Mouse (Mus musculus): Measurements from ENCODE around the gene Pknox1. TPM values are rescaled to one million over a fixed set of nuclear protein-coding genes. Genes with fewer than 3 reads are reported as not detected.
"Not testable (repeated sequence)": the region's sequence is repeated elsewhere in the genome, so short reads cannot be mapped to it uniquely, and the experiment has no call there.

The Pknox1 gene
- polyA plus RNA-seq, 1 experiment, result 27.2 TPM

- no peak for DNase-seq (ENCODE audit: extremely low spot score in 1 of 2, low spot score in 1 of 2)
Measured at GRCm38 (mm10) chr17:31590846-31591245, 26.3 kb downstream of the Pknox1 start.

GRCm38 (mm10) chr17:31594590-31594989 lies 30.1 kb downstream of the Pknox1 start:
- DNase-seq (ENCODE audit: extremely low spot score in 1 of 2, low spot score in 1 of 2), result peak in 1 of 2 experiments; percentile 18

- DNase-seq (ENCODE audit: extremely low spot score in 1 of 2, low spot score in 1 of 2), result peak in 1 of 2 experiments; percentile 51
Measured at GRCm38 (mm10) chr17:31595077-31595476, 30.5 kb downstream of the Pknox1 start.

GRCm38 (mm10) chr17:31597957-31598356 lies 33.4 kb downstream of the Pknox1 start:
- no peak for DNase-seq (ENCODE audit: extremely low spot score in 1 of 2, low spot score in 1 of 2)

DNA sequence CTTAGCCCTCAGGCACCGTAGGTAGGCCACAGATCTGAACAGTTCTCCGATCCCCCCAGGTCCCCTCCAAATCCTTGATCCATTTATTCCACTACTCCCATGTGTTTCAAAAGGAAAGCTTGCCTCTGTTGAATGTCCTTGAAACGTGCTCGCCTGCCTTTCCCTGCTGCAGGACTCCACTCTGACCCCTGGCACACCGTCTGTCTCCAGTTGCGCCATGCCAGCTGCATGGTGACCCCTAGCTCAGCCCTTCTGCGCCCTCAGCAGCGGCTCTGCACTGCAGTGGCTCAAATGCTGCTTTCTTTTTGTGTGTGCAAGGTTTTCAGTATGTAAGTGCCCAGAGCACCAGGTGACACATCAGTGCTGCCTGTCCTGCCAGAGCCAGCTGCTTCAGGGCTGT lies 34.1 kb downstream of the Pknox1 start:
- DNase-seq (ENCODE audit: extremely low spot score in 1 of 2, low spot score in 1 of 2), result no peak

- DNase-seq (ENCODE audit: extremely low spot score in 1 of 2, low spot score in 1 of 2), result no peak
Measured at GRCm38 (mm10) chr17:31606424-31606823, 41.9 kb downstream of the Pknox1 start.

GRCm38 (mm10) chr17:31607256-31607951 lies 42.9 kb downstream of the Pknox1 start:
- no peak for DNase-seq (ENCODE audit: extremely low spot score in 1 of 2, low spot score in 1 of 2)

- not testable (repeated sequence) for DNase-seq (ENCODE audit: extremely low spot score in 1 of 2, low spot score in 1 of 2)
Measured at GRCm38 (mm10) chr17:31609173-31609572, 44.6 kb downstream of the Pknox1 start.

GRCm38 (mm10) chr17:31609895-31610294 lies 45.4 kb downstream of the Pknox1 start:
- DNase-seq (ENCODE audit: extremely low spot score in 1 of 2, low spot score in 1 of 2), result no peak

- DNase-seq (ENCODE audit: extremely low spot score in 1 of 2, low spot score in 1 of 2), result no peak
Measured at GRCm38 (mm10) chr17:31613086-31613755, 48.7 kb downstream of the Pknox1 start.

DNA sequence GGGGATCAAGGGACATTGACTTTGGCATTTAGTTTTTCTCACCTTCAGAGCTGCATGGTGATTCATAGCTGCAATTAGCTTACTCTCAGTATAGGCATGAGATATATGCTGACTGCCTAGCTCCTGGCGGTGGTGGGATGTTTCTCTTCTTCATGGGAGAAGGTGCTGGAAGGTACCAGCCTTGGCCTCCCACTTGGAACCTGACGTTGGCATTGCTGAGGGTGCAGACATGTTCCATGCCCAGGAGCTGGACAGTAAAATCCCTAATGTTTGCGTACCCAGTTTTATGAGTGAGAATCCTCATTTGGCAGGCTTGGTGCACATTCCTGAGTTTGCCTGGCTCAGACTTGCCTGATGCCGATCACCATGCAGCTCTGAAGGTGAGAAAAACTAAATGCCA lies 58.6 kb downstream of the Pknox1 start:
- no peak for DNase-seq (ENCODE audit: extremely low spot score in 1 of 2, low spot score in 1 of 2)

DNA sequence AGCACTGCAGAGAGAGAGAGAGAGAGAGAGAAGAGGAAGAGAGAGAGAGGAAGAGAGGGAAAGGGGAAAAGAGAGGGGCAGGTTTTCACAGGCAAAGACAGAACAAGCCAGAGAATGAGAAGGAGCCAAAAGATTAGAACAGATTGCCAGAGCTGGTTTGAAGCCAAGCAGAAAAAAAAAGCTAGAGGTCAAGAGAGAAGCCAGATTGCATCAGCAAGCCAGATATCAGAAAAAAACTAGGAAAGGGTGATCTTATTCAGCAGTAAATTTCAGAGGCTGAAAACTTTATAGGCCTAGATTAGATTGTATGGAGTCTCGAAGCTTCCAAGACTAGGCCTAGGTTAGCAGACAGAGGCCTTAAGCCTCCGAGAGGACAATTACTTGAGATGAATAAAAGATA lies 63.4 kb downstream of the Pknox1 start:
- DNase-seq (ENCODE audit: extremely low spot score in 1 of 2, low spot score in 1 of 2), result no peak

- no peak for DNase-seq (ENCODE audit: extremely low spot score in 1 of 2, low spot score in 1 of 2)
Measured at GRCm38 (mm10) chr17:31631081-31631800, 66.7 kb downstream of the Pknox1 start.

DNA sequence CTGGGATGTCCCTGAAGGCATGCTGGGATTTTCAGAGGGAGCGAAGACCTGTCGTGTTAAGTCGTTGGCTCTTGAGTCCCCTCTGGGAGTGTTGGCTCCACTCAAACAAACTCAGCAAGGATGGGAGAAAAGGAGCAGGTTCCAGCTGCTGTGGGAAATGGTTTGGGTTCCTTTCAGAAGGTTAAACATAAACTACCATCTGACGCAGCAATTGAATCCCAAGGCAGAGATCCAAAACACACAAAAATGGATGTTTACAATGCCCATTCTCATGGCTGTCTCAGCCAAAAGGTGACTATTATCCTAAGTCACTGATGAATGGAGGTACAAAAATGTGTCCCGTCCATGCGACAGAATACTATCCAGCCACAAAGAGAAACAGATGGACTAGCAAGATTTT lies 68.5 kb downstream of the Pknox1 start:
- no peak for DNase-seq (ENCODE audit: extremely low spot score in 1 of 2, low spot score in 1 of 2)

DNA sequence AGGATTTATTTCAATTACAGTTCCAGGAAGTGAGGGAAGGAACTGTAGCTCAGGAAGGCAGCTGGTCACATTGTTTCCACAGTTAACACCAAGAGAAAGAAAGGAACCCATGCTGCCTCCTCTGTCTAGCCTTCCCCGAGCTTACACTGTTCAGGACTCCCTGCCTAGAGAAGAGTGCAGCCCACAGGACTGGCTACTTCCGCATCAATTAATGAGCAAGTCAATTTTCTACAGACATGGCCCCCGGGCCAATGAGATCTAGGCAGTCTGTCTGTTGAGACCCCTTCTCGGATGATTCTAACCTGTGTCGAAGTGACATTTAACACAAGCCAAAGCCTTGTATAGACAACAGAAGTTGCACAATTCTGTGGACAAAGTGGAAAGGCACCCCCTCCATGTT lies 70.4 kb downstream of the Pknox1 start:
- no peak for DNase-seq (ENCODE audit: extremely low spot score in 1 of 2, low spot score in 1 of 2)

GRCm38 (mm10) chr17:31635781-31636180 lies 71.2 kb downstream of the Pknox1 start:
- no peak for DNase-seq (ENCODE audit: extremely low spot score in 1 of 2, low spot score in 1 of 2)

GRCm38 (mm10) chr17:31636277-31636941 lies 71.9 kb downstream of the Pknox1 start:
- DNase-seq (ENCODE audit: extremely low spot score in 1 of 2, low spot score in 1 of 2), result no peak

- DNase-seq (ENCODE audit: extremely low spot score in 1 of 2, low spot score in 1 of 2), result peak; percentile 34 to 54
Measured at GRCm38 (mm10) chr17:31636942-31637811, 72.6 kb downstream of the Pknox1 start, which contains the start of gene Cbs. Gene Cbs, minus strand, starts transcription at chr17:31637238.

DNA sequence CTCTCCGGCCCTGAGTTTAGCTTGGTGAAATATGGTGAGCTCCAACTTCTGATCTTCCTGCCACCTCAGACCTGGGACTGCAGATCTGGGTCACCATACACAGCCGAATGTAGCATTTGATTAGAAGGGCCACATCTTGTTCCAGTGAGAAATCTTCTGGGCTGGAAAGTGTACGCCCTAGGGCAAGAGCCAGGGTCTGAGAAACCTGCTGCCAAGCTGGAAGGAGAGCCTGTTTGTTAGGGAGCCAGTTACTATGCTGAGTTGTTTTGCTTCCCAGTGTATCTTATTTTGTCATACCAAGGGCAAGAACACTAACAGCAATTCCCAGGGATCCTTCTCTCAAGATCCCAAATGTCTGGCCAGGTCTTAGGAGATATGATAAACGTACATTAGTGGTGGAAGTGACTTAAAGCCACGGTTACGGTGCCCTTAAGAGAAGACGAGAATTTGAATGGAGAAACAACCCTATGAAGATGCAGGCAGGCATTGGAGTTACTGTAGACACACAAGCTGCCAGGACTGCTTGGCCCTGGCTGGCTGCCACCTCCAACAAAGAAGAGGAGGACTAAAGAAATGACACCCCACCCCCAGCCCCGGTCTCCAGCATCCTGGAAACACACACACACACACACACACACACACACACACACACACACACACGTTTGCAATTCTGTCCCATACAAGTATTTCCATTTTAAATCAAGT lies 73.5 kb downstream of the Pknox1 start:
- DNase-seq (ENCODE audit: extremely low spot score in 1 of 2, low spot score in 1 of 2), result peak; percentile 35 to 76
